Mouse (Mus musculus) left cerebral cortex, adult 9 months (tissue): ENCODE measurements at regions not wholly inside any gene's neighbourhood (a gene's known extent, or its start where the extent isn't known, plus 50 kb on each side); places are given as distances from the start of the nearest gene placed in this dataset.
"Not testable (repeated sequence)": the region's sequence is repeated elsewhere in the genome, so short reads cannot be mapped to it uniquely, and the experiment has no call there.

ENCODE experiments used
- DNase-seq, 2 experiments: peaks; one replicate each; pipeline ENCODE4 v3.0.0; 2022; ENCODE audit warnings: low spot score in 2 of 2

DNA sequence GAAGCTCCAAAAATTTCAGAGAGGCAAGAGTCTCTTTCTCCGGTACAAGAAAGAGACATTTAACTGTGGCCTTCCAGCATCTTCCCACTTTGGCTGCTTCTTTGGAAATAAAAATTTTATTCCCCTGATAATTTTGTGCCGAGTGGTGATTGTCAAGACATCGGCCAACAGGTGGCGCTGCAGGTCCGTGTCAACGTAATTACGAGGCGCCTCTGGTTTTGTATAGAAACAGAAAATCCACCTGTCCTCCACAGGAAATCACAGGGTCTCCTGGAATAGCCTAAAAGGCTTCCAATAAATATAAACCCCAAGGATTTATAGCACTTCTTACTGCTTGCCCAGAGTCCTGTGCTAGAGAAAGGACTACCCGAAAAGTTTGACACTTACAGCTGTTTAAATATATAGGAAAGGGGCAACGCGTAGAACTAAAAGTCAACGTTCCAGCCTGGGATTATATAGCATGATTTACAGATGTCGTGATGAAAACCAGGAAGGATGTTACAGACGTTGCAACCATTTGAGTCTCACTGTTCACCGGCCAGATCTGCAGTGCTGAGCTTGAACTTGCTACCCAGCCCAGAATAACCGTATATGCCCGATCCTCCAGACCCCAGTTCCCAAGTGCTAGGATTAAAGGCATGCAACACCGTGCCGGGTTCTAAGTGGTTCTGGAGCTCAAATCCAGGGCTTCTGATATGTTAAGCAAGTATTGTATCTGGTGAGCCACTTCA is 251.3 kb upstream of the Tgfbr2 start:
- peak in 1 of 2 experiments; percentile 77 for DNase-seq

GRCm38 (mm10) chr9:116425400-116425799 is 250.2 kb upstream of the Tgfbr2 start:
- not testable (repeated sequence) for DNase-seq

DNA sequence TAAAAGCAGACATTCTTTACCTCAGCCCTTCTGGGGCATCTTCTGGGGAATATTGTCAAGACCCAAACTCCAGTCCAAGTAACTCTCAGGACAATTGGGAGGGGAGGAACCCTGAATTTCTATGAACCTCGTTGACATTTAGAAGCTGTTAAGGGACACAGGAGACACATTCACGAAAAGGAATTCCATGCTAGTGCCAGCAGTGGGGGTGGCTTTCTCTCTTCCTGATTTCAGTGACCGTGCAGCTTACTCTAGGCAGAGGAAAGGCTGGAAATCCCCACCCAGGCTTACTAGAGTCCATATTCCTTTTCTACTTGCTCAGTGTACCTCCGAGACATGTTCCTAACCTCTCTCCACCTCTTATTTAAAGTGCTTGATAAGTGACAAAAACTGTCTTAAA is 239.9 kb upstream of the Tgfbr2 start:
- DNase-seq: no peak

GRCm38 (mm10) chr9:116411067-116411466 is 235.9 kb upstream of the Tgfbr2 start:
- no peak for DNase-seq

DNA sequence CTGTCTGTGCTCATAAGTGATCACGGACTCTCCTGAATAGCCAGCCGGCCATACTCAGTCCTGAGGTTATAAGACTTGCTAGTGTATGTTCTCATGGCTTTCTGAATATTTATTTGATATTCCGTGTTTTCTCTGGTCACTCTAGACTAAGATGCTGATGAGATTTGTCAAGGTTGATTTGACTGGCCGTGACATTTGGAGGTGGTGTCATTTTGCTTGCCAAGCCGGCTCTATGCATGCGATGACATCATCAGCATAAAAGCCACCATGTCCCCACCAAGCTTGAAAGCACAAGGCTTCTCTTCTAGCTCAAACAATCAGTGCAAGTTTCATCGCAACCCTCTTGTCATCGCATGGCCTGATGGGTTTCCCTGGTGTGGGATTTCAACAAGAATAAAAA is 235.3 kb upstream of the Tgfbr2 start:
- DNase-seq: no peak

- no peak for DNase-seq
Observed at GRCm38 (mm10) chr9:116408116-116408515, 233.0 kb upstream of the Tgfbr2 start.

- DNase-seq: no peak
Observed at GRCm38 (mm10) chr9:116405051-116405450, 229.9 kb upstream of the Tgfbr2 start.

DNA sequence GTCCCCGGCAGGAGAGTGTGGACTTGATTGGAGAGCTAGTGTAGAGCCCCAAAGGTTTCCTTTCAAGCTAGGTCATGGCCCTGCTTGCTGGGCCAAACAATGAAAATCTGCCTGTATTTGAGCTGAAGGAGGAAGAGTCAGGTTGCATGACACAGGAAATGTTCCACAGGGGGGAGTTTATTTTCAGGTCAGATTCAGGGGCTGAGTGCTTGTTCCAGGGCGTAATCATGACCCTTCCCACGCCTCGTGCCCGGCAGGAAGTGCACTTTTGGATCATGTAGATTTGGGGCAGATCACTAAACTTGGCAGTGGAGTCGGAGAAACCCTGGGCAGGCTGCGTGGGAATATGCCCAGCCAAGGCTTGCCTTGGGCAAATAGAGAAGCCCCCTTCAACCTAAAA is 226.7 kb upstream of the Tgfbr2 start:
- no peak for DNase-seq

DNA sequence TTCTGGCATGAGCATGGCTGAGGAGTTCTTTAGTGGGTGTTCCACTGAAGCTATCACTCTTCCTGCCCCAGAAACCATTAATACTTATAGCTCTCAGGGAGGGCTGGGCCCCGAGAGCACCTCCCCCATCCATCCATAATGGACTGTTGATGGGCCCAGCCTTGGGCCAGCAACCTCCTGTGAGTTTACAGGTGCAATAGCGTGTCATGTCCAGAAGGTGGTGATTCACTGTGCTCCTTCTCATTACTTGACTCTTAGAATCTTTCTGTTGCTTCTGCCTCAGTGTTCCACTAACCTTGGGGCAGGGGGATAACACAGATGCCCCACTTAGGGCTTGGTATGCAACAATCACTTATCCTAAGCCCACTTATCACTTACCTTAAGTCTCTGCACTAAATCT is 225.1 kb upstream of the Tgfbr2 start:
- DNase-seq: no peak

DNA sequence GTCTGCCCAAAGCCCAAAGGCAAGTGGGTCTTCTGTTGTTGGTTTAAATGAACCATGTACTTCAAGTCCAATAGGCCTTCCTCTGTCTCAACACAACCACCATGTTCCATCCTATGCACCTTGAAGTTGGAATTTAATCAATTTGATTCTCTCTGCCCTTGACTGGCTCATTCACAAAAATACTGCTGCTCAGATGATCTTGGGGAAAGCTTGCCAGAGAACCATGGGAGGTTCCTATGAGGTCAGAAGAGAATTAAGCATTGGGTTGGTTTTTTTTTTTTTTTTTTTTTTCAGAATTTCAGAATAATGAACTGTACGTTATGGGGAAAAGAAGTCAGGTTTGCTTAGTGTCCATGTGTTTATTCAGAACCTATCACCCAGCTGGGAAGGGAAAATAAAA is 224.1 kb upstream of the Tgfbr2 start:
- no peak for DNase-seq

- DNase-seq: no peak
Observed at GRCm38 (mm10) chr9:116392258-116392657, 217.1 kb upstream of the Tgfbr2 start.

DNA sequence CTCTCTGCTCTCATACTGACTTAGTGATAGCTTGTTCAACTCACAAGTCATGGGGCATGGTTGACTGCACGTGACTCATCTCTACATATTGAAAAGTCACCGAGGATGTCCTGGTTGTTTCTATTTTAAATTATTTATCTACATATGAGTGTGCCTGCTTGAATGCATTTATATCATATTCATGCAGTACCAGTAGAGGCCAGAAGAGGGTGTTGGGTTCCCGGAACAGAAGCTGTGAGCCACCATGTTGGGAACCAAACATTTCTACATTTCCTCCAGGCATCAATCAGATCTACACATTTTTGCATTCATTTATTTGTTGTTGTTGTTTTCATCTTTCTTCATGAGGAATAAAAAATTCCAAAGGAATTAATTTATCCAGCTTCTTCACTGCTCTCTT is 214.6 kb upstream of the Tgfbr2 start:
- DNase-seq: no peak

DNA sequence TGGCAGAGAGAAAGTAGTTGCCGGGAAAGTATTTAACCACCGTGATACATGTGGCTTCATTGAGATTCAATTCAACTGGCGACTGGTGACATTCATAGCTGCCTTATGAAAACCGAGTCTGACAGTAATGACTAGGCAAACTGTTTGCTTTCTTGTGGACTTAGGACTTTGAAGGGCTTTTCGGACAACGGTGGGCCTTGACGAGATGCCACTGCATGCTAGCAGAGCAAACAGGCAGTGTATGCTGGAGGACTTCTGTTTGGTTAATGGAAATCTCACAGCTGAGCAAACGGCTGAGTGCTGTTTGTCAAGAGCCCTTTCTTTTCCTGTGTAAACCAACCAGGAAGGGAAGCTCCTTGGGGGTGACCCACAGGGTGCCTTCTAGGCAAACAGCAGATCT is 213.7 kb upstream of the Tgfbr2 start:
- no peak for DNase-seq

GRCm38 (mm10) chr9:116388025-116388424 is 212.9 kb upstream of the Tgfbr2 start:
- no peak for DNase-seq

GRCm38 (mm10) chr9:116384176-116385076 is 209.3 kb upstream of the Tgfbr2 start:
- DNase-seq: peak; percentile 19 to 75

GRCm38 (mm10) chr9:116383411-116384101 is 208.4 kb upstream of the Tgfbr2 start:
- DNase-seq: peak in 1 of 2 experiments; percentile 12

- DNase-seq: no peak
Observed at GRCm38 (mm10) chr9:116377706-116378105, 202.5 kb upstream of the Tgfbr2 start.

DNA sequence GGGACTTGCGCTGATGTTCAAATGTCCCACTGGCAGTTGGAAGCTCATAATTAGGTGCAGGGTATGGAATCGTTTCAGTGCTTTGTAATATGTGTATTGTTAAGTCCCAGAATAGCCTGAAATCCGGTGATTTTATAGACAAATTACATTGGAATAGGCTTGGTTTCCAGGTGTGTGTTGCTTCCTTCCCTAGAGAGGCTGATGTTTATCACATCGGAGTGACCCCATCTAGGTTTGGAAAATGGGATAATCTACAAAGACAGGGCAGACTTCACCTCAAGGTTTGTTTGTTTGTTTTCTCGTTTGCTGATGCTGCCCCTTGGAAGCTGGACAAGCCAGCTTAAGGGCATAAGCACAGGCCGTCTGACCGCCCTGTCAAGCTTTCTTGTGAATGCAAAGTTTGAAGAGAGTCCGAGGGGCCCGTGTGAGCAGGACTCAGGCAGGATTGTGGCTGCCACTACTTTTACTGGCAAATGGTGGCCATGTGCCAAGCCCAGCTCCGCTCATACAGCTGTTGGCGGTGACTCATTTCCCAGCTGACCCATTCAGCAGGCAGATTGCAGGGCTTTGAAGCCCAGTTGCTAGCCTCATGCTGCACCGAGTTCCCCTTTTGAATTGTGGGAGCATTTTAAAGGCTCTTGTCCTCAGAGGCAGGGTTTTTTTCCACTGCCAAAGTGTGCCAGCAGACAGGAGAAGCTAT is 200.6 kb upstream of the Tgfbr2 start:
- peak; percentile 53 to 78 for DNase-seq

DNA sequence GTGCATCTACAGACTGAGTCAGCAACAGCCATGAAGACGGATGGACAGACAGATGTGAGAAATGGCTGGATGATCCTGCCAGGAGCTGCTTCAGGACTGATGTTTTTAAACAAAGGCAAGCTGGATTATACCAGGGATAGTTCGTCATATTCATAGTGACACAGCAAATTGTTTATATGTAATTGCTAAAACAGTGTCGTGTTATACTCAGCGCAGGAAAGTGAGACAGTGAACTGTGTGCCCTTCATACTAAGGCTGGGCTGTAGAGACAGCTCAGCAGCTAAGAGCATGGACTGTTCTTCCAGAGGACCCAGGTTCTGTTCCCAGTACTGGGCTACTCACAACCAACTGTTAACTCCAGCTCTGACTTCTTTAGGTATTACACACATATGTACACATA is 199.2 kb upstream of the Tgfbr2 start:
- no peak for DNase-seq

DNA sequence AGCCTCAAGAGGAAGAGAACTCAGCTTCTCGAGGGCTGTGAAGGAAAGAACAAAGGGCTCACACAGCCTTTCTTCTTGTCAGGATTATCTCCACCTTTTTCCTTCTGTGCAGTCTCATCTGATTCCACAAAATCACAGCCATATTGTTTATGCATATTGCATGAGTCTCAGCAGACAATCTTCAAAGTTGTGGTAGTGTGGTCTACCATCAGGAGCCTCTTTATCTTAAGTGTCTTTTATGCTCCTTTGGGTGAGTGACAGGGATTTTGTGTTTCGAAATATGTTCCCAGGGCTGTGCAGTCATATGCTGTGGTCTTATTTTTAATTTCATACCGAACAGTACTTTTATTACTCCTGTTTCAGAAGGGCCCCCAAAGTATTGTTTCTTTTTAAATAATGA is 198.2 kb upstream of the Tgfbr2 start:
- DNase-seq: no peak

GRCm38 (mm10) chr9:116369059-116369718 is 194.0 kb upstream of the Tgfbr2 start:
- no peak for DNase-seq
